Mouse (Mus musculus): Measurements from ENCODE around the gene Emb. TPM values are rescaled to one million over a fixed set of nuclear protein-coding genes. Genes with fewer than 3 reads are reported as not detected.

Gene Emb
- polyA plus RNA-seq, 1 experiment from 2014 or later: 12.6 TPM

GRCm38 (mm10) chr13:117204685-117205084, 3.7 kb upstream of the Emb start:
- no peak overlapping the region for H3K4me2 ChIP-seq
- no peaks in the 10 kb centered on the region for H3K4me1 ChIP-seq
- 91% methylated on average over 7 of the region's 7 CpGs for WGBS
- ATAC-seq: no peak
- no peak overlapping the region for H3K9ac ChIP-seq
- no peaks in the 10 kb centered on the region for H3K36me3 ChIP-seq (ENCODE audit: poor library complexity, severe bottlenecking)
- no peak overlapping the region for H3K4me3 ChIP-seq
- H3K9me3 ChIP-seq (replicated peaks): no peaks in the 10 kb centered on the region
- no peak overlapping the region for H3K27ac ChIP-seq
- H3K27me3 ChIP-seq: no peaks in the 10 kb centered on the region

- no peaks in the 10 kb centered on the region for H3K27me3 ChIP-seq
Observed at GRCm38 (mm10) chr13:117206066-117206465, 2.3 kb upstream of the Emb start.

GRCm38 (mm10) chr13:117211386-117211875, 3.1 kb downstream of the Emb start:
- Histone ChIP-seq H3K27ac (no peak overlapping the region), H3K9me3 (replicated peaks) (no peaks in the 10 kb centered on the region), H3K4me2 (no peak overlapping the region), H3K36me3 (ENCODE audit: poor library complexity, severe bottlenecking) (no peaks in the 10 kb centered on the region), H3K27me3 (no peaks in the 10 kb centered on the region), H3K9ac (no peak overlapping the region), H3K4me3 (no peak overlapping the region), H3K4me1 (no peaks in the 10 kb centered on the region)
- WGBS: 82% methylated on average over 11 of the region's 11 CpGs
- no peak for ATAC-seq

More at GRCm38 (mm10) chr13:117206066-117206465, 2.3 kb upstream of the Emb start:
- Histone ChIP-seq H3K9ac (no peak overlapping the region), H3K4me1 (no peaks in the 10 kb centered on the region), H3K4me2 (no peak overlapping the region), H3K9me3 (replicated peaks) (no peaks in the 10 kb centered on the region), H3K36me3 (ENCODE audit: poor library complexity, severe bottlenecking) (no peaks in the 10 kb centered on the region), H3K4me3 (no peak overlapping the region), H3K27ac (no peak overlapping the region)
- no peak for ATAC-seq
- 92% methylated on average over 8 of the region's 8 CpGs for WGBS

DNA sequence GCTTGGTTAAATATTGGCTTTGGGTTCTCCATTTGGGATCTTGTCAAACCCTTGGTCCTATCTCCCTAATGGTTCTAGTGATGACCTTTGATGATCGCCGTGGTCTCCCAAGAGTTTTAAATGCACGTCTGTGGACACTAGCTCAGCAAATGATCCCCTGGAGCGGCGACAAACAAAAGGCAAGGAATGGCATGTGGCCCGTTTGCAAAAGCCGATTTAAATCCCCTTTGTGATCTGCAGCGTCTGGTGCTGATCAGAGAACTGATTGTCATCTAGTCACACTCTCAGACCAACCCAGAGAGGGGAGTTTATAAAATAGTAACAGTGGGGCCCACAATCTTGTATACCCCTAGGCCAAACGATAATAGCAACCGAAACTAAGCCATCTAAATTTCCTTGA, 7.1 kb downstream of the Emb start:
- H3K9me3 ChIP-seq (replicated peaks): no peaks in the 10 kb centered on the region
- no peak overlapping the region for H3K9ac ChIP-seq
- no peaks in the 10 kb centered on the region for H3K36me3 ChIP-seq (ENCODE audit: poor library complexity, severe bottlenecking)
- H3K27me3 ChIP-seq: no peaks in the 10 kb centered on the region
- ATAC-seq: no peak
- H3K4me3 ChIP-seq: no peak overlapping the region
- WGBS: 4% methylated on average over 10 of the region's 10 CpGs
- no peak overlapping the region for H3K27ac ChIP-seq
- no peaks in the 10 kb centered on the region; the same call in 1 of the 2 replicates for H3K4me1 ChIP-seq
- H3K4me2 ChIP-seq: 0 out of 2 replicates have a peak overlapping the region, but pooled peaks have one; percentile 5

DNA sequence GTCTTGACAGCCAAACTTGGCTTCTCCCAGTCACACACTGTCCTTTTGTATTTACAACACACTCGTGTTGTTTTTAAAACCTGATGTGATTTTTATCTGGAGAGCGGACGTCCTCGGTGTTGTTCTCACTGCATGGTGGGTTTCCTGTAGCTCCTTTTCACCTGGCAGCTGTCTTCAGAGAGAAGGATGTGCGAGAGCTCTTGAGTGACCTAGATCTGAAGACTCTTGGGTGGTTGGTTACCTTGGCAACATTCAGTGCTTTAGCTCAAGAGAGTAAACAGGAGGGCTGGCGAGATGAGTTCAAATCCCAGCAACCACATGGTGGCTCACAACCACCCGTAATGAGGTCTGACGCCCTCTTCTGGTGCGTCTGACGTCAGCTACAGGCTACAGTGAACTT, 7.8 kb downstream of the Emb start:
- H3K27ac ChIP-seq: no peak overlapping the region
- H3K27me3 ChIP-seq: no peaks in the 10 kb centered on the region

DNA sequence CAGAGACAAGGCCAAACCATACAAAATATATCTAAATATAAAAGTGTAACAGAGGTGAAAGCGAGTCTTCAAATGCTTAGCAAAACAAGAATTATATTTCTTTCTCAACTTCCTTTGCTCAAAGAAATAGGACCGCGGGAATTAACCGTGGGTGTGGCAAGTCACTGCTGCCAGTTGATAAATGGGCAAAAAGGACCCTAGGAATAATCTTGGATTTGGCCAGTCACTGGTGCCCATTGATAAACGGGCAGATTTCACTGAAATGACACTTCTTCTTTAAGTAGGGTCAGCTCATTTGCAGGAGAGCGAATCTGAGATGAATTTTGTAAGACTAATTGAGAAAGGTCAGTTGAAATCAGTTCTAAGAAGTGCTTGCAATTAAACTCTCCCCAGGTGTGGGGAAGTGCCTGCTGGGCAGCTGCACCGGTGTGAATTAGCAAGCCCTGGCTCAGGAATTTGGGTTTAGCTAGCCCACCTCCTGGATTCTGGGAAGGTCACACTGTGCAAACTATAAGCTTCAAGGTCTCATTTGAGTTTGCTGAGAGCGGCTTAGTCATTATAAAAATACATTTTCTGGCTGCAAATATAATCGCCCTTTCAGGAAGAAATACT, 8.5 kb downstream of the Emb start:
- no peak for ATAC-seq
- Histone ChIP-seq H3K9me3 (replicated peaks) (no peaks in the 10 kb centered on the region), H3K36me3 (ENCODE audit: poor library complexity, severe bottlenecking) (no peaks in the 10 kb centered on the region), H3K4me3 (no peak overlapping the region), H3K4me2 (no peak overlapping the region), H3K27me3 (no peaks in the 10 kb centered on the region), H3K27ac (no peak overlapping the region), H3K4me1 (peaks cover 3% of the 10 kb centered on the region; the same call in 1 of the 2 replicates), H3K9ac (no peak overlapping the region)
- WGBS: 15% methylated on average over 9 of the region's 9 CpGs

More for the DNA sequence above, 7.8 kb downstream of the Emb start:
- Histone ChIP-seq H3K9me3 (replicated peaks) (no peaks in the 10 kb centered on the region), H3K4me1 (no peaks in the 10 kb centered on the region; the same call in 1 of the 2 replicates), H3K36me3 (ENCODE audit: poor library complexity, severe bottlenecking) (no peaks in the 10 kb centered on the region), H3K4me3 (no peak overlapping the region), H3K9ac (no peak overlapping the region), H3K4me2 (no peak overlapping the region)
- WGBS: 10% methylated on average over 10 of the region's 10 CpGs
- no peak for ATAC-seq

DNA sequence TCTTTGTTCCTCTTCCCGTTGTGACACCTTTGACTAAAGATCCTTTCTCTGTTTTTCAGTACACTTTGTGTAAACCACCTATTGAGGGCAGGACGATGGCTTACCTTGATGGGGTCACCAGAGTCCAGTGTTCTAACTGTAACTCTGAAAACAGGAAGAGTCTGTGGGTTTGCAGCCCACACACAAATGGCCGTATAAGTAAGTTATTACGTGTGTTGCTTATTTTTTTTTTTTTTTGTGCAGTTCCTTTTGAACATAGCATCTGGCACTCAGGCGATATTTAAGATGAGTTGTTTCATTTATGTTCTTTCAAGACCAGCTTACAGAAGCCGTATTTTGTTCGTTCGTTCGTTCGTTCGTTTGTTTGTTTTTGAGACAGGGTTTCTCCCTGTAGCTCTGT, 9.3 kb downstream of the Emb start:
- Histone ChIP-seq H3K9ac (no peak overlapping the region), H3K27ac (no peak overlapping the region), H3K4me3 (no peak overlapping the region), H3K27me3 (no peaks in the 10 kb centered on the region), H3K36me3 (ENCODE audit: poor library complexity, severe bottlenecking) (no peaks in the 10 kb centered on the region), H3K4me1 (peaks cover 11% of the 10 kb centered on the region; the same call in 1 of the 2 replicates), H3K4me2 (no peak overlapping the region), H3K9me3 (replicated peaks) (no peaks in the 10 kb centered on the region)
- 61% methylated on average over 11 of the region's 11 CpGs for WGBS
- ATAC-seq: no peak

- Histone ChIP-seq H3K4me1 (peaks cover 11% of the 10 kb centered on the region; the same call in 1 of the 2 replicates), H3K27me3 (no peaks in the 10 kb centered on the region), H3K4me2 (no peak overlapping the region), H3K36me3 (ENCODE audit: poor library complexity, severe bottlenecking) (no peaks in the 10 kb centered on the region), H3K9ac (no peak overlapping the region), H3K27ac (no peak overlapping the region), H3K4me3 (no peak overlapping the region), H3K9me3 (replicated peaks) (no peaks in the 10 kb centered on the region)
- ATAC-seq: no peak
- 80% methylated on average over 2 of the region's 2 CpGs for WGBS
Observed at GRCm38 (mm10) chr13:117218092-117218491, 9.8 kb downstream of the Emb start.

- Histone ChIP-seq H3K9ac (peak overlapping the region; percentile 85), H3K9me3 (replicated peaks) (no peaks in the 10 kb centered on the region), H3K4me1 (peaks cover 11% of the 10 kb centered on the region; the same call in 1 of the 2 replicates), H3K27me3 (no peaks in the 10 kb centered on the region), H3K4me2 (peak overlapping the region; percentile 77), H3K4me3 (peak overlapping the region; percentile 77), H3K27ac (no peak overlapping the region), H3K36me3 (ENCODE audit: poor library complexity, severe bottlenecking) (no peaks in the 10 kb centered on the region)
- WGBS: 2% methylated on average over 16 of the region's 16 CpGs
- ATAC-seq: peak; percentile 29
Observed at GRCm38 (mm10) chr13:117219871-117220500, 11.7 kb downstream of the Emb start.

GRCm38 (mm10) chr13:117220501-117221321, 12.4 kb downstream of the Emb start, which contains the start of gene Gm17509:
Gm17509 (minus strand) TSS chr13:117221075.
- ATAC-seq: peak; percentile 94
- WGBS: under 1% methylated on average over 67 of the region's 67 CpGs
- peaks cover 11% of the 10 kb centered on the region; the same call in 1 of the 2 replicates for H3K4me1 ChIP-seq
- H3K4me3 ChIP-seq: peak within 1 kb of the TSS; percentile 77
- no peaks in the 10 kb centered on the region for H3K27me3 ChIP-seq
- H3K36me3 ChIP-seq (ENCODE audit: poor library complexity, severe bottlenecking): no peaks in the 10 kb centered on the region
- H3K9me3 ChIP-seq (replicated peaks): no peaks in the 10 kb centered on the region
- peak within 1 kb of the TSS; percentile 77 for H3K4me2 ChIP-seq
- H3K9ac ChIP-seq: peak within 1 kb of the TSS; percentile 85
- peak within 1 kb of the TSS; percentile 44 for H3K27ac ChIP-seq

- Histone ChIP-seq H3K4me1 (peaks cover 11% of the 10 kb centered on the region; the same call in 1 of the 2 replicates), H3K9ac (no peak overlapping the region), H3K36me3 (ENCODE audit: poor library complexity, severe bottlenecking) (no peaks in the 10 kb centered on the region), H3K9me3 (replicated peaks) (no peaks in the 10 kb centered on the region), H3K4me3 (no peak overlapping the region), H3K27ac (no peak overlapping the region), H3K27me3 (no peaks in the 10 kb centered on the region), H3K4me2 (no peak overlapping the region)
- no peak for ATAC-seq
- 53% methylated on average over 5 of the region's 5 CpGs for WGBS
Observed at GRCm38 (mm10) chr13:117223125-117223524, 14.8 kb downstream of the Emb start.

DNA sequence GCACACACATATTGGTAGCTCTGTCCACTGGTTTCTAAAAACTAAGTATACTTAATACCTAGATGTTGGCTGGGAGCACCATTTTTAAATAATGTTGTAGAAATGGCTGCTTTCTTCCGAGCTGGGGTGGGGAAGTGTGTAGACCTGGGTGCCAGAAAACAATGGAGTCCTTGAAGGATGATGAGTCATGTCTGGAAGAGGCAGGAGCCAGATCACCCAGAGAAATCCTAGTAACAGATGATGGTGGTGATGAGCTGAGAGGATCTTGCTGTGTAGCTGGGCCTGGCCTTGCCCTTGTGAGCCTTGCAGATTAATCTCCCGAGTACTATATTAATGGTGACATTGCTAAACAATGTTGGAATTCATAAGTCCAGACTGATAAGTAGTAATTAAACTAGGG, 16.6 kb downstream of the Emb start:
- Histone ChIP-seq H3K4me3 (no peak overlapping the region), H3K9me3 (replicated peaks) (no peaks in the 10 kb centered on the region), H3K4me2 (no peak overlapping the region), H3K9ac (no peak overlapping the region), H3K27me3 (no peaks in the 10 kb centered on the region), H3K27ac (no peak overlapping the region), H3K36me3 (ENCODE audit: poor library complexity, severe bottlenecking) (no peaks in the 10 kb centered on the region), H3K4me1 (peaks cover 11% of the 10 kb centered on the region; the same call in 1 of the 2 replicates)
- ATAC-seq: no peak
- WGBS: 78% methylated on average over 2 of the region's 2 CpGs

All from forebrain, embryonic 13.5 days (tissue).